Mouse (Mus musculus) CH12.LX (cell line): Measurements from ENCODE around the gene Map2k4.

Source experiments
- CTCF ChIP-seq, 2 experiments: IDR thresholded peaks in 1 of 2; conservative IDR thresholded peaks in 1 of 2; 2 replicates each; pipeline ENCODE4 v1.5.1; 2011 to 2012; ENCODE audit warnings: low read depth in 2 of 2, low read length in 2 of 2, improper control_type of control experiment in 1 of 2, inconsistent platforms in 1 of 2, mild to moderate bottlenecking in 1 of 2, moderate library complexity in 1 of 2
- EP300 ChIP-seq: IDR thresholded peaks from 2 replicates; pipeline ENCODE4 v1.6.1; 2011; ENCODE audit warnings: low read length, improper control_type of control experiment
- ETS1 ChIP-seq: conservative IDR thresholded peaks from 2 replicates; pipeline ENCODE4 v1.6.1; 2012; ENCODE audit warnings: low read depth, mild to moderate bottlenecking, inconsistent platforms, low read length, improper control_type of control experiment, moderate library complexity
- MAFK ChIP-seq: IDR thresholded peaks from 2 replicates; pipeline ENCODE4 v1.6.1; 2011; ENCODE audit warnings: low read length, improper control_type of control experiment; ENCODE audit not compliant: insufficient replicate concordance
- MAX ChIP-seq: IDR thresholded peaks from 2 replicates; pipeline ENCODE4 v1.6.1; 2011; ENCODE audit warnings: low read length, improper control_type of control experiment
- MAZ ChIP-seq: IDR thresholded peaks from 2 replicates; pipeline ENCODE4 v1.6.1; 2012; ENCODE audit warnings: low read depth, mild to moderate bottlenecking, inconsistent platforms, low read length, improper control_type of control experiment, moderate library complexity
- NRF1 ChIP-seq: IDR thresholded peaks from 2 replicates; pipeline ENCODE4 v1.6.1; 2014; ENCODE audit warnings: low read depth, mild to moderate bottlenecking, inconsistent platforms, low read length, improper control_type of control experiment, moderate library complexity
- PAX5 ChIP-seq: IDR thresholded peaks from 2 replicates; pipeline ENCODE4 v1.6.1; 2012; ENCODE audit warnings: low read length, inconsistent platforms, mixed read lengths
- POLR2A ChIP-seq: IDR thresholded peaks from 2 replicates; pipeline ENCODE4 v1.6.1; 2011; ENCODE audit warnings: low read depth, mild to moderate bottlenecking, improper control_type of control experiment, low read length
- RAD21 ChIP-seq: IDR thresholded peaks from 2 replicates; pipeline ENCODE4 v1.6.1; 2011; ENCODE audit warnings: low read depth, mild to moderate bottlenecking, low read length, improper control_type of control experiment, moderate library complexity
- RCOR1 ChIP-seq: conservative IDR thresholded peaks from 2 replicates; pipeline ENCODE4 v1.6.1; 2012; ENCODE audit warnings: low read depth, mild to moderate bottlenecking, inconsistent platforms, low read length, improper control_type of control experiment
- TBP ChIP-seq: conservative IDR thresholded peaks from 2 replicates; pipeline ENCODE4 v1.6.1; 2011; ENCODE audit warnings: low read depth, low read length, improper control_type of control experiment
- TCF12 ChIP-seq: IDR thresholded peaks from 2 replicates; pipeline ENCODE4 v1.6.1; 2014; ENCODE audit warnings: low read depth, mild to moderate bottlenecking, inconsistent platforms, low read length, improper control_type of control experiment
- USF1 ChIP-seq: IDR thresholded peaks from 2 replicates; pipeline ENCODE4 v1.6.1; 2014; ENCODE audit warnings: low read depth, mild to moderate bottlenecking, inconsistent platforms, low read length, improper control_type of control experiment

GRCm38 (mm10) chr11:65795896-65796295, 7.8 kb upstream of the Map2k4 start:
- TF ChIP-seq POLR2A (no peak), CTCF (conservative IDR thresholded peaks at IDR 0.05 in 1 of 2, IDR thresholded peaks at IDR 0.05 in 1 of 2; ENCODE audit: low read depth in 2 of 2, low read length in 2 of 2) (no peak), PAX5 (no peak), MAZ (no peak), MAX (no peak), MAFK (no peak), USF1 (no peak), TCF12 (no peak), TBP (no peak), NRF1 (no peak), EP300 (no peak), ETS1 (no peak), RCOR1 (no peak), RAD21 (no peak)
